Mouse (Mus musculus): ENCODE data around the gene Map3k4.

Map3k4 gene

DNA sequence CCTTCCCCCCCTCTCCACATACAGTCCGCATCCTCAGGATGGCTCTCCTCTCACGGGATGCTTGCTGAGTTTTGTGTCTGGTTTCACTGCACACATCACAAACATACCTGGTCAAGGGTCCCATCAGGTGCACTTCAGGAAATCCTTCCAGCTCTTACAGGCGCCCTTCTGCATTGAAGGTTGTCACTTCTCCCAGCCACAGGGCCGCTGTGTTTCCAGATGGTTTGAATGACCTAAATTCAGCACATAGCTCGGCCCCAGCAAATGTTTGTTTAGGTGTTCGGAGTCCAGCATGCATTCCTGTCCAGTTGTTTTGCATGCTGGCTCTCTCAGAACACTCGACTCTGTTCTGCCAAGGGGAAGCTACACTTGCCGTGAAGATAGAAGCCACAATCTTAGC lies 134.3 kb downstream of the Map3k4 start:
- no peak for DNase-seq (ENCODE audit: low read depth, low spot score)

DNA sequence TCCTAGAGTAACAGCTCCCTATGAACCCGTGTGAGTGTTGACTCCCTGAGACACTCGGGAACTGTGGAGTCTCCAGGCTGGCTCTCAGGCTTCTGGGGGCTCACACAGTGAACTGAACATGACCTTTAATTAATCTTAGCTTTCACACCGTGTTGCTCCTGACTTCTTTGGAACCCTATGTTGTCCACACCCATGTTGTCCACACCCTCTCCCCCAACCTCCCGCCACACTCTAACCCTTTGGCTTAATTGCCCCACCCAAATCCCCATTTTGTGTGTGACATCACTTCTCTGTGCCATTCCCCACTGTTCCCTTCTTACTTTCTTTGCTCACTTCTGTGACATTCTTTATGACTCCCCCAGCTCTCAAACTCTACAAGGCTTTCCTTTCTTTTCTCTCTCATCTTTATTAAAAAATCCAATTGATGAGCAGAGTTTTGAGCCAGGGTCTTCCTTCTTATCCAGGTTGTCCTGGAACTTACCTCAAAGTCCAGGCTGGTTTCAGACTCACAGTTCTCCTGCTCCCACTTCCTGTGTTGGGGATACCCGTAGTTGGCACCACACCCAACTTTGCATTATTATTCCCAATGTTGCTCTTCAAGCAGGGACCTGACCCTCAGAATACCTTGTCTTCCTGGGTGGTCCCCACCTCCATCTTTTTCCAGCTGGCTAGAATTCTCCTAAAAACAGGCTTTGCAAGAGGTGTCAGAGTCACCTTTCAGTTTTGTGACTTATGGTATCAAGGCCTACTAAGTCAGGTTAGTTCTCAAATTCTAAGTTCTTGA lies 135.7 kb downstream of the Map3k4 start:
- DNase-seq (ENCODE audit: low read depth, low spot score) = no peak

DNA sequence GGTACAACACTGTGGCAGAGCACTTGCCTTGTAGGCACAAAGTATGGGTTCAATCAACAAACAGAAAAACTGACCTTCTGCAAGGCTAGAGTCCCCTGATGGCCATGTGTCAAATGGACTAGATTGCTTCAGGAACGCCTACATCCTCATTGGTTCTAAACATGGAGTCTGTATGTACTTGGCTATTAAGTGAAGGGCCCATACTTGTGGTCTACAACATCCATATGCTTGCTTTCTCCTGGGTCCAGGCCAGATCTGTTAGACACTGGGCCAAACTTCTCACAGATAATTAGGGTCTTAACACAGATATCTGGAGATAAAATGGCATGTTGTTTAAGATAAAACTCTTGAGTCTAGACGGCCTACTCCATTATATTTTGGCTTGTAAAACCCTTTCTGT lies 138.8 kb downstream of the Map3k4 start:
- DNase-seq (ENCODE audit: low read depth, low spot score) = no peak

DNA sequence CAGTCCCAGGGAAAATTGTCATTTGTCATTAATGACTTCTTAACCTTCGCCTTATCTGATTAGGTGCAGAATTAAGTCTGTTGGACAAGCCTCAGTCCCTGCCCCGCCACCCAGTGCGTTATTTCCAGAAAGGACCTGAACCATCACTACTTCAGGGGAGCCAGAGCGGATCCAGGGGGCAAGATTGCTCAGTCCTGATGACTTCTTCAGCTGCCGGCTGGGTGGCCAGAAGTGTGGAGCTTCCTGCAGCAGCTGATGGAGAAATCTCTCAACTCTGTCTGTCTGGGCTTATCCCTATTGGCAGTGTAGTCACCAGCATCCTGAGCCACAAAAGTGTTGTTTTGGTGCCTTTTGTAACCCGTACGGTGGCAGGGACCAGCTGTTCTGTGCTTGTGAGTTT lies 139.3 kb downstream of the Map3k4 start:
- no peak for DNase-seq (ENCODE audit: low read depth, low spot score)
